In the genomic region with DNA sequence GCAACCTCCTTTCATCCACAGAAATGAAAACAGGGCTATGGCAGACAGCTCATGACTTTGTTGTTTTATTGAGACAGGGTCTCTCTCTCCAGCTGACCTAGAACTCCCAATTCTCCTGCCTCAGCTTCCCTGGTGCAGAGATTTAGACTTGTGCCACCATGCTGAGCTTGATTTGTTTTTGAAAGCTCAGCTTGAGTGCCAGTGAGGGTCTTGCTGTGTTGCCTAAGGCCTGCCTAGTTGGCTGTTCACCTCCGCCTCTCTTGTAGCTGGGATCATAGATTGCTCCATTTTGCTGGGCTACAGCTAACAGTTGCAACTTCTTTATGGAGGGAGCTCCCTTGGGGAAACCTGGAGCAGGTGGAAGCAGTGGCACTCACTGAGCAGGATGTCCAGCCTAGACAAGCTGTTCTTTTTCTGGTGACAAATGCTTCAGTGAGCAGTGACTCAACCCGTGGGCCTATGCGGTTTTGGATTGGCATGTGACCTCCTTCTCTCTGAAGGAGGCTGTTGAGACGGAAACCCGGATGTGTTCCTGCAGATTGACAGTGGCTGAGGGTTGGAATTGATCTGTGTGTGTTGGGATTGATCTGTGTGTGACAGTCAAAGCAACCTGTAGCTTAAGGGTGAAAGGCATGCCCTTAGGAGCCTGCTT, we compare ENCODE assay signal across 9 mouse cellular contexts.
DNase-seq lines count a peak whose midpoint lies in the region; ATAC-seq and TF ChIP-seq lines count a peak whose summit lies in the region.
"Had no signal": no experiment of that assay in that cellular context is flagged by ENCODE, and none has a peak within 500 bp of the region (broad histone marks: within the 10 kb centered on the region; RNA-seq: fewer than 3 reads in every experiment).

No protein-coding gene starts in this region.

- no peak overlapping the region for H3K9ac ChIP-seq in forebrain, embryonic 12.5 days
- H3K9ac ChIP-seq in midbrain, embryonic 16.5 days (ENCODE audit: low read depth, low read length) = no peak overlapping the region
- H3K9ac ChIP-seq: liver, embryonic 15.5 days had no signal

- H3K4me2 ChIP-seq in forebrain, embryonic 12.5 days = no peak overlapping the region
- H3K4me2 ChIP-seq in midbrain, embryonic 16.5 days (ENCODE audit: low read length) = peak overlapping the region; percentile 91; the same call in 1 of the 2 replicates

- H3K4me3 ChIP-seq in spleen, adult 2 months (ENCODE audit: extremely low read depth, insufficient read depth, insufficient read length) = no peak overlapping the region
- H3K4me3 ChIP-seq in forebrain, embryonic 12.5 days (replicated peaks) = no peak overlapping the region
- no peak overlapping the region for H3K4me3 ChIP-seq in midbrain, embryonic 16.5 days (ENCODE audit: low read depth, low read length)

- no peak for TF ChIP-seq CTCF in spleen, adult 2 months (IDR thresholded peaks at IDR 0.05; ENCODE audit: extremely low read depth, insufficient read depth, insufficient read length, insufficient replicate concordance)

- TF ChIP-seq POLR2A in spleen, adult 2 months (IDR thresholded peaks at IDR 0.05; ENCODE audit: low read depth, low read length) = no peak

- H3K9me3 ChIP-seq in forebrain, embryonic 12.5 days = 0 out of 2 replicates have a peak, but pooled peaks cover 2% of the 10 kb centered on the region
- H3K9me3 ChIP-seq in midbrain, embryonic 16.5 days (replicated peaks; ENCODE audit: control insufficient read depth, low read length, poor library complexity, severe bottlenecking) = no peaks in the 10 kb centered on the region
- H3K9me3 ChIP-seq: liver, embryonic 15.5 days had no signal

- 0 out of 2 replicates have a peak, but pooled peaks cover 1% of the 10 kb centered on the region for H3K27me3 ChIP-seq in spleen, adult 2 months (ENCODE audit: control insufficient read depth, insufficient read depth, low read length)
- no peaks in the 10 kb centered on the region for H3K27me3 ChIP-seq in forebrain, embryonic 12.5 days
- H3K27me3 ChIP-seq in midbrain, embryonic 16.5 days (ENCODE audit: control insufficient read depth, insufficient read depth, low read depth, low read length) = no peaks in the 10 kb centered on the region

- DNase-seq in adrenal gland, adult 2 months = peak; percentile 17
- no peak for DNase-seq in adrenal gland, postnatal 25 days
- peak; percentile 31 for DNase-seq in spleen, adult 2 months (ENCODE audit: low read depth in 1 of 2, low spot score in 2 of 2)
- DNase-seq in spleen, postnatal 14 days (ENCODE audit: low spot score in 2 of 2) = no peak
- no peak for DNase-seq in kidney, postnatal 10 days
- DNase-seq in urinary bladder, postnatal 25 days (ENCODE audit: low spot score) = no peak

- 51% methylated on average over 5 of the region's 5 CpGs for WGBS in spleen, adult 2 months
- 34% methylated on average over 5 of the region's 5 CpGs for WGBS in forebrain, embryonic 12.5 days
- WGBS in midbrain, embryonic 16.5 days = 40% methylated on average over 5 of the region's 5 CpGs

- peaks cover 12% of the 10 kb centered on the region for H3K4me1 ChIP-seq in spleen, adult 2 months (ENCODE audit: control insufficient read depth, insufficient read depth, insufficient read length)
- peaks cover 19% of the 10 kb centered on the region for H3K4me1 ChIP-seq in forebrain, embryonic 12.5 days
- H3K4me1 ChIP-seq in midbrain, embryonic 16.5 days (ENCODE audit: control insufficient read depth, insufficient read depth, low read length) = peaks cover 5% of the 10 kb centered on the region
- H3K4me1 ChIP-seq: liver, embryonic 15.5 days had no signal

- ATAC-seq in forebrain, embryonic 12.5 days (ENCODE audit: low FRiP score) = no peak; the same call in 1 of the 2 replicates
- peak; percentile 12; the same call in 1 of the 2 replicates for ATAC-seq in midbrain, embryonic 16.5 days

- no peak overlapping the region for H3K27ac ChIP-seq in spleen, adult 2 months (ENCODE audit: insufficient read depth, low read length)
- peak overlapping the region; percentile 83; the same call in 1 of the 2 replicates for H3K27ac ChIP-seq in forebrain, embryonic 12.5 days
- H3K27ac ChIP-seq in midbrain, embryonic 16.5 days (ENCODE audit: low read length) = no peak overlapping the region
- H3K27ac ChIP-seq: liver, embryonic 15.5 days had no signal

- H3K36me3 ChIP-seq in spleen, adult 2 months (ENCODE audit: control insufficient read depth, insufficient read depth, low read length) = no peaks in the 10 kb centered on the region
- no peaks in the 10 kb centered on the region for H3K36me3 ChIP-seq in forebrain, embryonic 12.5 days (replicated peaks)
- no peaks in the 10 kb centered on the region for H3K36me3 ChIP-seq in midbrain, embryonic 16.5 days (ENCODE audit: control insufficient read depth, insufficient read depth, low read length)
- H3K36me3 ChIP-seq: liver, embryonic 15.5 days had no signal

Comparison
In these comparisons a context has a peak if more than half of its experiments do, and no peak if none do; other contexts are left out.
1. DNase-seq: peak in adrenal gland, adult 2 months (single experiment) and spleen, adult 2 months (2 of 2); none in adrenal gland, postnatal 25 days (single experiment), spleen, postnatal 14 days (0 of 2), kidney, postnatal 10 days (single experiment) and urinary bladder, postnatal 25 days (single experiment).